Mouse (Mus musculus) liver, postnatal 0 days (tissue): ENCODE results near the gene Tgfb1i1.

Source experiments
- CTCF ChIP-seq: sonication (generic); IDR thresholded peaks from 2 replicates; pipeline ENCODE4 v1.5.1; 2016; ENCODE audit warnings: antibody characterized with exemption, low read depth
- EP300 ChIP-seq: IDR thresholded peaks from 2 replicates; pipeline ENCODE4 v1.6.1; 2016; ENCODE audit warnings: antibody characterized with exemption, low read depth, mild to moderate bottlenecking

- TF ChIP-seq CTCF (no peak), EP300 (no peak)
Measured at GRCm38 (mm10) chr7:128279750-128280149, 33.1 kb downstream of the Tgfb1i1 start.
